Mouse (Mus musculus) C2C12 (cell line): Measurements from ENCODE around the gene Ssbp2. TPM values are rescaled to one million over a fixed set of nuclear protein-coding genes. Genes with fewer than 3 reads are reported as not detected.
A peak's percentile ranks its signal among the peaks of the same experiment; 100 is the strongest.

ENCODE experiments used
- H3K27me3 ChIP-seq: one replicate; pipeline ENCODE4 v1.6.1; 2011; ENCODE audit not compliant: control insufficient read depth, insufficient read depth, insufficient read length
- H3K36me3 ChIP-seq: one replicate; pipeline ENCODE4 v1.6.1; 2011; ENCODE audit not compliant: control insufficient read depth, insufficient read depth
- H3K4me3 ChIP-seq: one replicate; pipeline ENCODE4 v1.5.1; 2011; ENCODE audit warnings: mild to moderate bottlenecking, control low read depth; ENCODE audit not compliant: poor library complexity, insufficient read depth, severe bottlenecking
- H3K79me2 ChIP-seq: one replicate; pipeline ENCODE4 v1.6.1; 2011; ENCODE audit not compliant: control insufficient read depth, insufficient read depth
- H3K79me3 ChIP-seq: one replicate; pipeline ENCODE4 v1.6.1; 2011; ENCODE audit warnings: low read depth, control low read depth
- H3ac ChIP-seq: one replicate; pipeline ENCODE3; 2011; ENCODE audit warnings: low read depth; ENCODE audit not compliant: control insufficient read depth, insufficient read length
- CEBPB ChIP-seq: IDR thresholded peaks from one replicate; pipeline ENCODE4 v1.6.1; 2011; ENCODE audit warnings: low read depth, mild to moderate bottlenecking, control low read depth, moderate library complexity
- CTCF ChIP-seq: IDR thresholded peaks from one replicate; pipeline ENCODE4 v1.5.1; 2011; ENCODE audit not compliant: control insufficient read depth, insufficient read depth, insufficient read length
- FOSL1 ChIP-seq: IDR thresholded peaks from one replicate; pipeline ENCODE4 v1.8.0; 2011; ENCODE audit warnings: mild to moderate bottlenecking, low read length; ENCODE audit not compliant: poor library complexity, insufficient read depth, severe bottlenecking
- MAX ChIP-seq: IDR thresholded peaks from one replicate; pipeline ENCODE4 v1.6.1; 2011; ENCODE audit warnings: mild to moderate bottlenecking, control low read depth
- MYOD1 ChIP-seq: IDR thresholded peaks from one replicate; pipeline ENCODE4 v1.6.1; 2011; ENCODE audit warnings: low read depth; ENCODE audit not compliant: control insufficient read depth, insufficient read length
- MYOG ChIP-seq: IDR thresholded peaks from one replicate; pipeline ENCODE4 v1.6.1; 2011; ENCODE audit not compliant: control insufficient read depth, insufficient read length; ENCODE audit errors: extremely low read depth
- USF1 ChIP-seq: IDR thresholded peaks from one replicate; pipeline ENCODE4 v1.6.1; 2011; ENCODE audit warnings: low read depth, mild to moderate bottlenecking, control low read depth, moderate library complexity
- long read RNA-seq, 2 experiments: library from polyadenylated mRNA; unstranded; transcript quantifications; one replicate each; pipeline ENCODE4 v2.0.0; 2019 to 2020
- polyA plus RNA-seq: library from polyadenylated mRNA; unstranded; fragments of >200 nt; fragmentation: generic; extraction: Trizol; gene quantifications from one replicate; pipeline ENCODE4 v1.2.1, GENCODE M21; 2012; ENCODE audit warnings: missing spikeins

Ssbp2 gene
- polyA plus RNA-seq: 22.5 TPM
- long read RNA-seq, experiment 1, transcript Ssbp2-201 (17 exons, 3,957 nt): major isoform, 39 of 68 reads
- long read RNA-seq, experiment 1, transcript Ssbp2-202 (16 exons, 1,633 nt): minor isoform, 7 of 68 reads
- long read RNA-seq, experiment 1, partial matches to known transcripts: 12 of 68 reads
- long read RNA-seq, experiment 1, other reads (novel, unspliced or antisense): 10 of 68 reads
- long read RNA-seq, experiment 2, transcript Ssbp2-201 (17 exons, 3,957 nt): major isoform, 46 of 105 reads
- long read RNA-seq, experiment 2, transcript Ssbp2-202 (16 exons, 1,633 nt): minor isoform, 42 of 105 reads
- long read RNA-seq, experiment 2, partial matches to known transcripts: 1 of 105 reads
- long read RNA-seq, experiment 2, other reads (novel, unspliced or antisense): 16 of 105 reads

GRCm38 (mm10) chr13:91459896-91460620 is at the start of gene Ssbp2:
TSS of gene Ssbp2 (plus strand) at chr13:91460283.
- Histone ChIP-seq H3ac (peak within 1 kb of the TSS; percentile 81), H3K27me3 (no peaks in the 10 kb centered on the region), H3K79me3 (peaks cover 7% of the 10 kb centered on the region), H3K36me3 (no peaks in the 10 kb centered on the region), H3K79me2 (peaks cover 23% of the 10 kb centered on the region), H3K4me3 (peak within 1 kb of the TSS; percentile 51)
- no peak for TF ChIP-seq USF1
- TF ChIP-seq CTCF: no peak
- no peak for TF ChIP-seq MYOG
- TF ChIP-seq FOSL1: no peak
- no peak for TF ChIP-seq MYOD1
- TF ChIP-seq MAX: no peak
- no peak for TF ChIP-seq CEBPB

- Histone ChIP-seq H3K79me3 (no peaks in the 10 kb centered on the region), H3ac (no peak overlapping the region), H3K36me3 (no peaks in the 10 kb centered on the region), H3K27me3 (no peaks in the 10 kb centered on the region), H3K79me2 (no peaks in the 10 kb centered on the region), H3K4me3 (no peak overlapping the region)
- TF ChIP-seq MYOG: no peak
- no peak for TF ChIP-seq USF1
- TF ChIP-seq CTCF: no peak
- no peak for TF ChIP-seq MAX
- no peak for TF ChIP-seq CEBPB
- no peak for TF ChIP-seq FOSL1
- no peak for TF ChIP-seq MYOD1
Measured at GRCm38 (mm10) chr13:91413752-91414503, 46.2 kb upstream of the Ssbp2 start.

- Histone ChIP-seq H3K27me3 (no peaks in the 10 kb centered on the region), H3ac (no peak overlapping the region), H3K79me2 (no peaks in the 10 kb centered on the region), H3K36me3 (no peaks in the 10 kb centered on the region), H3K4me3 (no peak overlapping the region), H3K79me3 (no peaks in the 10 kb centered on the region)
- TF ChIP-seq CTCF: no peak
- no peak for TF ChIP-seq MYOD1
- TF ChIP-seq MYOG: no peak
- TF ChIP-seq CEBPB: no peak
- TF ChIP-seq USF1: no peak
- TF ChIP-seq FOSL1: no peak
- no peak for TF ChIP-seq MAX
Measured at GRCm38 (mm10) chr13:91415896-91416295, 44.2 kb upstream of the Ssbp2 start.

GRCm38 (mm10) chr13:91416698-91417097 is 43.4 kb upstream of the Ssbp2 start:
- no peaks in the 10 kb centered on the region for H3K27me3 ChIP-seq
- no peak overlapping the region for H3ac ChIP-seq
- no peak for TF ChIP-seq MYOG
- no peak for TF ChIP-seq USF1
- TF ChIP-seq MAX: no peak
- no peak for TF ChIP-seq FOSL1
- TF ChIP-seq MYOD1: no peak
- no peak for TF ChIP-seq CEBPB
- no peak for TF ChIP-seq CTCF
- H3K36me3 ChIP-seq: no peaks in the 10 kb centered on the region
- H3K79me3 ChIP-seq: no peaks in the 10 kb centered on the region
- no peaks in the 10 kb centered on the region for H3K79me2 ChIP-seq
- no peak overlapping the region for H3K4me3 ChIP-seq

GRCm38 (mm10) chr13:91421387-91421949 is 38.6 kb upstream of the Ssbp2 start:
- Histone ChIP-seq H3K79me3 (no peaks in the 10 kb centered on the region), H3K36me3 (no peaks in the 10 kb centered on the region), H3ac (no peak overlapping the region), H3K79me2 (no peaks in the 10 kb centered on the region), H3K27me3 (no peaks in the 10 kb centered on the region), H3K4me3 (no peak overlapping the region)
- no peak for TF ChIP-seq CTCF
- TF ChIP-seq USF1: no peak
- no peak for TF ChIP-seq MAX
- no peak for TF ChIP-seq CEBPB

GRCm38 (mm10) chr13:91430867-91431266 is 29.2 kb upstream of the Ssbp2 start:
- no peaks in the 10 kb centered on the region for H3K27me3 ChIP-seq
- H3K79me3 ChIP-seq: no peaks in the 10 kb centered on the region
- no peak overlapping the region for H3ac ChIP-seq
- H3K36me3 ChIP-seq: no peaks in the 10 kb centered on the region
- no peak for TF ChIP-seq CEBPB
- TF ChIP-seq MAX: no peak
- no peak for TF ChIP-seq CTCF
- TF ChIP-seq USF1: no peak
- no peak for TF ChIP-seq MYOG
- no peak for TF ChIP-seq MYOD1
- TF ChIP-seq FOSL1: no peak
- no peaks in the 10 kb centered on the region for H3K79me2 ChIP-seq
- H3K4me3 ChIP-seq: no peak overlapping the region
